8 mouse cellular contexts compared by ENCODE assay signal in the genomic region with DNA sequence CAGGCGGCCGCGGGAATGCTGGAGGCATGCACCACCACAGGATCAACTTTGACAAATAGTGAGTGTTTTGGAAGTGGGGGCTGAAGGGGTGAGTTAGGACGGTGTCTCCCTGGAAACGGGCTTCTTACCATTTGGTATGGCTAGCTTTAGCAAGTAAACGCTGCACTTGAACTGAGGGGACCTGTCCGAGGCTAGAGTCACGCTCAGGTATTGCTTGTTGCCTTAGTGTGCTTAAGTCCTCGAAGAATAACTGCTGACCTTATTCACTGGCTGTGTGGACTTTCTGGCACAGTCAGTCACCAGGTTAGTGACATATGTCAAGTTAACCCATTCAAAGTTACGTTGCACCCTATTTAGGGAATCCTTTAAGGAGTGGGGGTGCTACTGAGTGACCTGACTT. TPM values are rescaled to one million over a fixed set of nuclear protein-coding genes. Genes with fewer than 3 reads are reported as not detected.
DNase-seq lines count a peak whose midpoint lies in the region; ATAC-seq lines count a peak whose summit lies in the region.

No protein-coding gene starts in this region.

- no peaks in the 10 kb centered on the region for H3K27me3 ChIP-seq in kidney, embryonic 14.5 days (ENCODE audit: control insufficient read depth, insufficient read depth, low read length)
- no peaks in the 10 kb centered on the region for H3K27me3 ChIP-seq in hindbrain, embryonic 13.5 days
- H3K27me3 ChIP-seq in midbrain, embryonic 16.5 days (ENCODE audit: control insufficient read depth, insufficient read depth, low read depth, low read length), result no peaks in the 10 kb centered on the region

- H3K27ac ChIP-seq in kidney, embryonic 14.5 days (ENCODE audit: low read depth, low read length), result peak overlapping the region; percentile 85
- peak overlapping the region; percentile 96; the same call in 1 of the 2 replicates for H3K27ac ChIP-seq in hindbrain, embryonic 13.5 days
- no peak overlapping the region for H3K27ac ChIP-seq in midbrain, embryonic 16.5 days (ENCODE audit: low read length)

- H3K36me3 ChIP-seq in kidney, embryonic 14.5 days (ENCODE audit: control insufficient read depth, insufficient read depth, low read length), result peaks cover 50% of the 10 kb centered on the region
- peaks cover 43% of the 10 kb centered on the region for H3K36me3 ChIP-seq in hindbrain, embryonic 13.5 days
- peaks cover 20% of the 10 kb centered on the region for H3K36me3 ChIP-seq in midbrain, embryonic 16.5 days (ENCODE audit: control insufficient read depth, insufficient read depth, low read length)

- no peaks in the 10 kb centered on the region for H3K9me3 ChIP-seq in kidney, embryonic 14.5 days (ENCODE audit: control insufficient read depth, low read length)
- no peaks in the 10 kb centered on the region for H3K9me3 ChIP-seq in hindbrain, embryonic 13.5 days
- H3K9me3 ChIP-seq in midbrain, embryonic 16.5 days (replicated peaks; ENCODE audit: control insufficient read depth, low read length, poor library complexity, severe bottlenecking), result no peaks in the 10 kb centered on the region

- H3K4me2 ChIP-seq in kidney, embryonic 14.5 days (replicated peaks; ENCODE audit: low read depth, low read length), result peak overlapping the region; percentile 77
- H3K4me2 ChIP-seq in hindbrain, embryonic 13.5 days, result peak overlapping the region; percentile 97
- peak overlapping the region; percentile 94 for H3K4me2 ChIP-seq in midbrain, embryonic 16.5 days (ENCODE audit: low read length)

- peak overlapping the region; percentile 69 for H3K4me3 ChIP-seq in kidney, embryonic 14.5 days (ENCODE audit: low read length)
- peak overlapping the region; percentile 75 for H3K4me3 ChIP-seq in hindbrain, embryonic 13.5 days
- peak overlapping the region; percentile 87 for H3K4me3 ChIP-seq in midbrain, embryonic 16.5 days (ENCODE audit: low read depth, low read length)

- ATAC-seq in kidney, embryonic 14.5 days (ENCODE audit: low FRiP score, low TSS enrichment), result no peak
- ATAC-seq in hindbrain, embryonic 13.5 days (ENCODE audit: low FRiP score), result no peak
- ATAC-seq in midbrain, embryonic 16.5 days, result no peak

- peaks cover 5% of the 10 kb centered on the region; the same call in 1 of the 2 replicates for H3K4me1 ChIP-seq in kidney, embryonic 14.5 days (ENCODE audit: control insufficient read depth, insufficient read depth, low read length)
- H3K4me1 ChIP-seq in hindbrain, embryonic 13.5 days (replicated peaks), result peaks cover 34% of the 10 kb centered on the region
- peaks cover 22% of the 10 kb centered on the region for H3K4me1 ChIP-seq in midbrain, embryonic 16.5 days (ENCODE audit: control insufficient read depth, insufficient read depth, low read length)

- WGBS in kidney, embryonic 14.5 days, result 2% methylated on average over 10 of the region's 10 CpGs
- 4% methylated on average over 10 of the region's 10 CpGs for WGBS in hindbrain, embryonic 13.5 days
- WGBS in midbrain, embryonic 16.5 days, result 5% methylated on average over 10 of the region's 10 CpGs

- H3K9ac ChIP-seq in kidney, embryonic 14.5 days (ENCODE audit: low read depth, low read length), result peak overlapping the region; percentile 93
- peak overlapping the region; percentile 96 for H3K9ac ChIP-seq in hindbrain, embryonic 13.5 days
- H3K9ac ChIP-seq in midbrain, embryonic 16.5 days (ENCODE audit: low read depth, low read length), result peak overlapping the region; percentile 99

- no peak for DNase-seq in kidney, postnatal 14 days
- DNase-seq in NIH3T3 (ENCODE audit: low read depth), result peak; percentile 28
- no peak for DNase-seq in gastrocnemius, adult 18-20 months (ENCODE audit: low spot score)
- DNase-seq in right cerebral cortex, adult 18-20 months, result no peak
- DNase-seq in left cerebral cortex, adult 8-10 months (ENCODE audit: low spot score in 2 of 2), result no peak

RNA-seq across cellular contexts. Expression of gene Rpl27a, which starts 1.0 kb away (rescaled TPM):
- 165 and 201 TPM in 2 replicates for polyA plus RNA-seq in kidney, embryonic 14.5 days (2014; fragmentation: Nextera tagmentation; extraction: Ambion mirVana)
- polyA plus RNA-seq in hindbrain, embryonic 13.5 days (2015; fragmentation: Nextera tagmentation; extraction: Ambion mirVana), result 89.0 TPM in 2 replicates
- polyA plus RNA-seq in midbrain, embryonic 16.5 days (2015; fragmentation: Nextera tagmentation; extraction: Ambion mirVana), result 73.6 and 75.9 TPM in 2 replicates
- total RNA-seq in gastrocnemius, adult 18-20 months (2021), result 10 to 100 TPM; 80.7 to 81.0 TPM
- 100 to 1,000 TPM; 143 to 153 (median 150) TPM for total RNA-seq in left cerebral cortex, adult 8-10 months (2022)

RNA-seq across cellular contexts. Expression of gene Trim66, which starts 12.0 kb away (rescaled TPM):
- polyA plus RNA-seq in kidney, embryonic 14.5 days (2014; fragmentation: Nextera tagmentation; extraction: Ambion mirVana), result 0.04 TPM in 1 of 2 replicates, not detected in the other
- 0.22 and 0.34 TPM in 2 replicates for polyA plus RNA-seq in hindbrain, embryonic 13.5 days (2015; fragmentation: Nextera tagmentation; extraction: Ambion mirVana)
- 1.6 and 1.7 TPM in 2 replicates for polyA plus RNA-seq in midbrain, embryonic 16.5 days (2015; fragmentation: Nextera tagmentation; extraction: Ambion mirVana)
- under 1 TPM; 0.07 to 0.09 TPM for total RNA-seq in gastrocnemius, adult 18-20 months (2021)
- total RNA-seq in left cerebral cortex, adult 8-10 months (2022), result 10 to 100 TPM; 19.9 to 22.3 (median 20.7) TPM
